Mouse (Mus musculus) megakaryocyte progenitor cell, adult 5-6 weeks (primary cell): Measurements from ENCODE around the gene Pars2. TPM values are rescaled to one million over a fixed set of nuclear protein-coding genes. Genes with fewer than 3 reads are reported as not detected.
A peak's percentile ranks its signal among the peaks of the same experiment; 100 is the strongest.

Experiments
- ATAC-seq: replicated peaks from 2 replicates; pipeline ENCODE4 v1.8.0; 2016; ENCODE audit warnings: mild to moderate bottlenecking, moderate TSS enrichment, inconsistent platforms; ENCODE audit not compliant: poor library complexity
- total RNA-seq, 2 experiments: library from RNA; stranded (forward) in 1 of 2; stranded (reverse) in 1 of 2; fragments of 157-497, 149-512 nt in 1 of 2; fragments of 200-1000 nt in 1 of 2; gene quantifications; 2 replicates each; pipeline versions ENCODE4 v1.2.3 to v1.2.4; 2015 to 2017

Pars2 gene
- 3.7 and 6.6 TPM in 2 replicates for total RNA-seq (2015)
- total RNA-seq (2017): 7.7 and 8.8 TPM in 2 replicates

GRCm38 (mm10) chr4:106650833-106651527 lies at the start of gene Pars2:
Gene Pars2, plus strand, starts transcription at chr4:106651069.
- ATAC-seq: peak; percentile 98

DNA sequence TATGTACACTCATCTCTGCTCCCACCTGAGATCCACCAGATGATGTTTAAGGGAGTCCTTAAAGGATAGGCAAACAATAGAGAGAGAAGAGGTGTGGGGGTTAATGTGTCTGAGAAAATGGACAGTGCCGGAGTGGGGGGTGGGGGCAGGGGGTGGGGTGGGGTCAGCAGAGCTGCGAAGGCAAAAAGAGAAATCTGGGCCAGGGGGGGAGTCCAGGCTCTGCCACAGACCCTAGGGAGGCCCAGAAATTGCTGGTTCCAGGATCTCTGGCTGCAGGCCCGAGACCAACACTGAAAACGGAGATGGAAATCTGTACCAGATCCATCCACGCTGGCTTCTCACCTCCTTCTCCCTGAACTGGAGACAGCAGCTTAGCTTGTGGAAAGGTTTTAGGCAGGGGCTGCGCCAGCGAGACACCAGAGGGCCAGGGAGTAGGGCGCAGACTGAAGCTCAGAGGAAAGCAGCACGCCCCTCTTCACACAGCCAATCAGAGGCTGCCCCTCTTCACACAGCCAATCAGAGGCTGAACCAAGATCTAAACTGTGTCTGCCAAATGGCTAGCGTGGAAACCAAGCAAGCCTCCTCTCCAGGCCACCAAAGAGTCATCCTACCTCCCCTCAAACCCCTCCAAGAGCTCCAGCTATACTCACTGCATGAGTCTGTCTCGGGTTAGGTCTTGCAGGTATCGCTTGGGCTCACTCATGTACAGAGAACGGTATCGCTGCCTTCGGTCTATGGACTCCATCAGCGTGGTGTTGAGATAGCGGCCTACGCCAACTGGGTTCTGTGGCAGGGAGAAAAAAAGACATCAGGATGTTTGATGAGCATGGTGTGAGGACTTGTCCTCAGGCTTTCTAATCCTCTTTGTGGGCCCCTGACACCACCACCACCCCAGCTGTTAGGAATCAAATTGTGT lies 44.0 kb upstream of the Pars2 start:
- ATAC-seq: peak; percentile 58

DNA sequence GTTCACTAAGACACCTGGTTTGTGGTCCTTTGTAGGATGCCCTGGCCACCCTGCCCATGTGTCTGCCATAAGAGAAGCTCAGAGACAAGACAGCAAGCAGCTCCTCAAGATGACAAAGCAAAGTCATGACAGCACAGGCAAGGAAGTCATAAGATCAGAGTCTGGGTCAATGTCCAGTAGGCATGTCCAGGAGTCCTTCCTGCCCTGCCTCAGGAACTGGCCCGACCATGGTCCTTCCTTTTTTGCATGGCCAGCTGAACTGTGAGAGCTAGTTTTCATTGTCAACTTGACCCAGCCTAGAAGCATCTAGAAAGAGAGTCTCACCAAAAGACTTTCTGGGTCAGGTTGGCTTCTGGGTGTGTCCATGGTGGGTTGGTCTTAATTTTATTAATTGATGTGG lies 43.0 kb upstream of the Pars2 start:
- ATAC-seq: no peak

DNA sequence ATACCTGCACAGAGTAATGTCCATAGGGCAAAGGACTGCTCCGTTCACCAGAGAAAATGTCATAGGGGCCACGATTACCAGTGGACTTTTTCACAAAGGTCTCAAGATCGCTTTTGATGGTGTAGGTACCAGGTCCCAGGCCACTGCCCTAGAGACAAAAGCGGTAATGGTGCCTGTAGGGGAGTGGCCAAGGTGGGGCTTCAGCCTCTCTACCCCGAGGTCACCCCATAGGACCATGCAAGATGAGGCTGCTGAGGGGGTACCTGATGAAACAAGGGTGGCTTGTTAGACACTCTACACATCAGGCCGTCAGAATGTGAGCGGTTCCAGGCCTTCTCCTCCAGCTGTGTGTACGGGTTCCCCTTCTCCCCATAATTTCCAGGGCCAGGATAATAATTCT lies 37.8 kb upstream of the Pars2 start:
- no peak for ATAC-seq

GRCm38 (mm10) chr4:106613560-106613959 lies 37.3 kb upstream of the Pars2 start:
- ATAC-seq: peak; percentile 32

DNA sequence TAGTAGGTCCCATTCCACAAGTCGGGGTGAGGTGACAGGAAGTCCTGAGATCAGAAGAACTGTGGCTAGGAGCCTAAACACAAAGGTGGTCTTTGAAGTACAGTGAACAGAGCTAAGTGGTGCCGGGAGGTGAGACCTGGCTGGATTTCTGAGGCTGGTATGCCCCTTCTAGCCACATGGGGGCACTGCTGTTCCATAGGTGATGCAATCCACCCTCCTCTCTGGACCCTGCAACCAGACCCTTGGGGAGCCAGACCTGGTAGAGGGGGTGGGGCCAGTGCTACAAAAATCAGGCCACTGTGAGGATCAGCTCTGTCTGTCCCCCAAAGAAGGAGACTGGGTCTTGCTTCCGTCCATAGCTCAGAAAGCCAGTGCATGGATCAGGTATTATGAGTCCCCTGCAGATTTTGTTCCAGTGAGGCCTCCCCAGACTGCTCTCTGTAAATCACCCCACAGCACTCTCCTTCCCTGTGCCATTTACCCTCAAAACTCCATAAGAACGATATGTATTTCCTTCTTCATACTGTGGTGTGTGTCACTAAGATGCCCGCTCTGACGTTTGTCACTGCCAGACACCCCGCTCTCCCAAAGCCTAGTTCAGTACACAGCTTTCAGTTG lies 36.6 kb upstream of the Pars2 start:
- peak; percentile 89 for ATAC-seq

DNA sequence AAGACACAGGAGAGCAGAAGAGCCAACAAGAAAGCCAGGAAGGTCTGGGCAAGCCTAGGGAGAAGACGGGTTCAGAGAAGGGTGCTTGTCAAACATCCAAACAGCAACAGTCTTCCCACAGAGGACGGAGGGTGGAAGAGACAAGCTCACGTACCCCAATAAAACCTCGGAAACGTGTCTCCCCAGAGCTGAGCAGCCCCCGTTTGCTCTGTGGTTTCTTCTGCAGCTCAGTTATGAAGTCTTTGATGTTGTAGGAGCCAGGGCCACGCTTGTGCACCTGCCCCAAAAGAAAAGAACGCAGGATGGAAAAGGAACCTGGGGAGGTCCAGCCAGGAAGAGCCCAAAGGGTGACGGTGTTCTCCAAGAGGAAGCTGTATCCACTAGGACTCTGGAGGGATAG lies 36.0 kb upstream of the Pars2 start:
- ATAC-seq: no peak

DNA sequence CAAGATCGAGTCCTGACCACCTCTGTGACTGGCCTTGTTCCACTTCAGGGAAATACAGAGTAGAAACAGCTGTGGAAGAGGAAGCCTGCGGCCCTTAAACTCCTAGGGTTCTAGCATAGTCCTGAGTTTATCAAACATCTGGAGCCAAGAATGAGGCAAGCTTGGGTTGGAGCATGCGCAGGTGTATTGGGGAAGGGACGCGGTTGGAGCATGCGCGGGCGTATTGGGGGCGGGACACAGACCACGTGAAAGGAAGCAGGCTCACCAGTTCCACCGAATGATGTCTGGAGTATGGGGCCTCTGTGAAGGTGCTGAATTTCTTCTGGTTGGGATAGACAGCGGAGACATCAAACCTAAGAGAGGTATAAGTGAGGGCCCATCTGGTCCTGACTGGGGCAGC lies 35.2 kb upstream of the Pars2 start:
- ATAC-seq: no peak

- peak; percentile 38 for ATAC-seq
Observed at GRCm38 (mm10) chr4:106617056-106617455, 33.8 kb upstream of the Pars2 start, which contains the start of gene Lexm. Gene Lexm, minus strand, starts transcription at chr4:106617241.

GRCm38 (mm10) chr4:106618898-106619297 lies 32.0 kb upstream of the Pars2 start:
- no peak for ATAC-seq

- ATAC-seq: no peak
Observed at GRCm38 (mm10) chr4:106621428-106621827, 29.4 kb upstream of the Pars2 start.

DNA sequence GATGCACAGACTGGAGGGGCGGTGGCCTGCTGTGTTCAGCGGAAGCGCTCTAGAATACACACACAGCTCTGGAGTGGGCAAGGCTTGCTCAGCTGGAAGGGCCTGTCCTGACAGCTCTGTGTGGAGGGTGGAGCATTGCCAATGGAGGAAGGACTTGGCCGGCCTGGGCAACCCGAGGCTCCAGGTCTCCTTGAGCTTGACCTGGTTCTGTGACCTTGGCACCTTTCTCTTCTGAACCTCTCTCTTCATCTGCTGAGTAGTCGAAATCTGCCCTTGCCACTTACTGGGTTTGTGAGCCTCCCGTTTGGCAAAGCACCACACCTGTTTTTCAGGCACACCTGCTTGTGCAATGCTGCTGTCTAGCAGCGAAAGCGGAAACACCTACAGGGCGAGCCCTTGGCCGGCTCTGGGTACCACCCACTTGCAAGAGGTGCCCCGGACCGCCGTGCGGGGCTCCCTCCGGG lies 28.8 kb upstream of the Pars2 start, which contains the start of gene Ttc22:
TSS of gene Ttc22 (plus strand) at position 403 of the 464 bp plus-strand sequence.
- ATAC-seq: no peak

DNA sequence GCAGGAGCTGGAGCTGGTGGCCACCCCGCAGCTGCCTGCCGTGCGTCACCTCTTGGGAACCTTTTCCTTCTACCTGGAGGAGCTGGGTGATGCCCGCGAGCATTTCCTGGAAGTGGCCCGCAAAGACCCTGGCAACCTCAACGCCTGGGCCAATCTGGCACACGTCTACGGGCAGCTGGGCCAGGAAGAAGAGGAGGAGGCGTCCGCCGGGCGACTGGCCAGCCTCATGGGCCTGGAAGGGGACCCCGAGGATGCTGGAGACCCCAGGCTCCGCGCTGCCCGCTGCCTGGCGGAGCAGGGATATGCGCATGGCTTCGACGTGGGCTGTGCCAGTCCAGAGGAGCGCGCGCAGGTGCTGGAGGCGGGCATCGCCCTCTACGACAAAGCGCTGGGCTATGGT lies 28.2 kb upstream of the Pars2 start:
- no peak for ATAC-seq

- ATAC-seq: no peak
Observed at GRCm38 (mm10) chr4:106624271-106624670, 26.6 kb upstream of the Pars2 start.

- ATAC-seq: no peak
Observed at GRCm38 (mm10) chr4:106627809-106628208, 23.1 kb upstream of the Pars2 start.

- ATAC-seq: no peak
Observed at GRCm38 (mm10) chr4:106628650-106629360, 22.1 kb upstream of the Pars2 start.

DNA sequence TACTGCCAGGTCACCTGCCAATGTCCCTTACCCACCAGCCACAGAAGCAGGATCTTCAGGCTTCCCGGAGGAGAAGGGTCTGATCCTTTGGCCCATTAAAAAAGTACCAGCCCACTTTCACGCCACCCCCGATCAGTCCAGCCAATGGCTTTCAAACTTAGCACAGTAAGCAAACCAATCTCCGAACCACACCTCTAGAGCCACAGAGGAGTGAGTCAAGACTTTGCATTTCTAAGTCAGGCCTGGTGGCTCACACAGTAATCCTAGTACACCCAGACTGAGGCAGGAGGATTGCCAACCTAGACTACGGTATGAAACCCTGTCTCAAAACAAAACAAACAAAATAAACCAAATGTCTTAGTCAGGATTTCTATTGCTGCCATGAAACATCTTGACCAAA lies 21.5 kb upstream of the Pars2 start:
- no peak for ATAC-seq

DNA sequence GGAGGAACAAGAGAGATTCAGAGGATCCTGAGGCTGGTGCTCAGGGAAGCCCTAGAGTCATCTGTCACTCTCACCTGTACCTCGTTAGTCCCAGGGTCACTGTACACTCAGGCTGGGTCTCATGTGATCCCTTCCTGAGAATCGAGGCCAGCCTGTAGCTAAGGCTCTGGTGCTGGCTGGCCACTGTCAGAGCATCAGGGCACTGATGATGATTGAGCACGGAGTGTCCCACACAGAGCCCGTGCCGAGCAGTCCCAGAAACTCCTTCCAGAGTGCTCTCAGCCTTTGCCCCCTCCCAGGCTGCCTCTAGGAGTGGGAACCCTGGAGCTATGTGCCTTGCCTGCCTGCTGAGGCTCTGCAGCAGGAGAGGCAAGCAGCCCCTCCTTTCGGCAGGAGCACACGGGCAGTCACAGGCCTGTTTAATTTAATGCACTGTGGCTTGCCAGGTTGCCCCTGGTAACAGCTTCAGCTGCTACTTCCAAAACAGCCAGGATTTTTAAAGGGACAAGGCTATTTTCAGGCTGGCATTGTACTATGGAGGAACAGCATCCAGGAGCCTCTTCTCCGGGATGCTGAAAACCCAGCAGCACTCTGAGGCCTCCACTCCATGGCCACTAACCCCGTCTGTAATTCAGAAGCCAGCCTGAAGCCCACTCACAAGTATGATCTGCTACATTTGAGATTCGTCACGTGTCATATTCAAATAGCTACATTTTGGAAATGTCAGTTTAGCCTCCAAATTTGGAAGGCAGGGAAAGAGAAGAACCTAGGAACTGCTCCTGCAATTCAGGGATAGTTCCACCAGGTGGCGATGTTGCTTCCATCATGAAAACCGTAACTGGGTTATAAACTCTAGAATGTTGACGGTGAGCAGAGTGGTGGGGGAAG lies 20.3 kb upstream of the Pars2 start:
- ATAC-seq: peak; percentile 70

DNA sequence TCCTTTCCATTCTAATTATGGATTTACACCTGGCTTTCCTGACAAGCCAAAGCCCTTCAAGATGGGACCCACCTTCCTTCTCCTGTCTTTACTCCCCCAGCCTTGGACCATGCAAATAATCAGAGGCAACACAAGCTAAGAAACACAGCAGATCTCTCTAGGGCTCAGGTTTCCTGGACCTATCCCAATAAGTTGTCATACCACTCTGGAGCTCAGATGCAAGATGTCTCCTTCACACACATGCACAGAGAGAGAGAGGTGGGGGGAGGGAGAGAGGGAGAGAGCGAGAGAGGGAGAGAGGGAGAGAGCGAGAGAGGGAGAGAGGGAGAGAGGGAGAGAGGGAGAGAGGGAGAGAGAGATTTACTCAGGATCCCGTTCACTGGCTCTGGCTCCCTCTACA lies 18.6 kb upstream of the Pars2 start:
- no peak for ATAC-seq
